Mouse (Mus musculus): ENCODE measurements around the gene Cdk5rap3. TPM values are rescaled to one million over a fixed set of nuclear protein-coding genes. Genes with fewer than 3 reads are reported as not detected.

Gene Cdk5rap3
- total and polyA plus RNA-seq, 2 experiments from 2014 or later, result 23.6 to 45.1 TPM

- peak; percentile 98 for ATAC-seq (ENCODE audit: insufficient read depth, low read depth)
- peak within 1 kb of the TSS; percentile 62 for H3K4me3 ChIP-seq (ENCODE audit: low read depth, low read length)
- H3K4me2 ChIP-seq (ENCODE audit: low read depth, low read length), result peak within 1 kb of the TSS; percentile 96
- H3K27ac ChIP-seq (ENCODE audit: low read depth), result peak within 1 kb of the TSS; percentile 5
- TF ChIP-seq CTCF (IDR thresholded peaks at IDR 0.05; ENCODE audit: low read depth) (no peak), EP300 (IDR thresholded peaks at IDR 0.05; ENCODE audit: low read depth) (no peak)
- H3K4me1 ChIP-seq (ENCODE audit: control insufficient read depth, insufficient read depth), result peaks cover 12% of the 10 kb centered on the region
- no peaks in the 10 kb centered on the region for H3K36me3 ChIP-seq (replicated peaks; ENCODE audit: control insufficient read depth, insufficient read depth, low read length)
- under 1% methylated on average over 29 of the region's 29 CpGs for WGBS
- peak; percentile 96 for DNase-seq (ENCODE audit: low spot score)
- H3K9me3 ChIP-seq (replicated peaks; ENCODE audit: control insufficient read depth, low read length), result no peaks in the 10 kb centered on the region
- H3K9ac ChIP-seq (replicated peaks; ENCODE audit: low read depth, low read length), result peak within 1 kb of the TSS; percentile 68
- H3K27me3 ChIP-seq (ENCODE audit: control insufficient read depth, insufficient read depth, low read length), result no peaks in the 10 kb centered on the region
These were observed 27.5 kb upstream of the Cdk5rap3 start, which contains the start of gene Pnpo for GRCm38 (mm10) chr11:96943746-96944304. TSS of gene Pnpo (minus strand) at chr11:96943986.

- H3K27ac ChIP-seq (ENCODE audit: low read depth), result no peak overlapping the region
- ATAC-seq (ENCODE audit: insufficient read depth, low read depth) (no peak), DNase-seq (ENCODE audit: low spot score) (no peak)
- H3K4me3 ChIP-seq (ENCODE audit: low read depth, low read length), result no peak overlapping the region
- no peak overlapping the region for H3K9ac ChIP-seq (replicated peaks; ENCODE audit: low read depth, low read length)
- H3K36me3 ChIP-seq (replicated peaks; ENCODE audit: control insufficient read depth, insufficient read depth, low read length), result no peaks in the 10 kb centered on the region
- H3K9me3 ChIP-seq (replicated peaks; ENCODE audit: control insufficient read depth, low read length), result no peaks in the 10 kb centered on the region
- H3K4me2 ChIP-seq (ENCODE audit: low read depth, low read length), result no peak overlapping the region
- H3K4me1 ChIP-seq (ENCODE audit: control insufficient read depth, insufficient read depth), result peaks cover 12% of the 10 kb centered on the region
- TF ChIP-seq CTCF (IDR thresholded peaks at IDR 0.05; ENCODE audit: low read depth), result no peak
- TF ChIP-seq EP300 (IDR thresholded peaks at IDR 0.05; ENCODE audit: low read depth), result no peak
- no peaks in the 10 kb centered on the region for H3K27me3 ChIP-seq (ENCODE audit: control insufficient read depth, insufficient read depth, low read length)
- WGBS, result 75% methylated on average over 6 of the region's 6 CpGs
These were observed 25.8 kb upstream of the Cdk5rap3 start for GRCm38 (mm10) chr11:96941989-96942590.

- Histone ChIP-seq H3K27me3 (ENCODE audit: control insufficient read depth, insufficient read depth, low read length) (no peaks in the 10 kb centered on the region), H3K36me3 (replicated peaks; ENCODE audit: control insufficient read depth, insufficient read depth, low read length) (no peaks in the 10 kb centered on the region), H3K4me3 (ENCODE audit: low read depth, low read length) (no peak overlapping the region), H3K4me1 (ENCODE audit: control insufficient read depth, insufficient read depth) (peaks cover 12% of the 10 kb centered on the region), H3K27ac (ENCODE audit: low read depth) (no peak overlapping the region), H3K9ac (replicated peaks; ENCODE audit: low read depth, low read length) (no peak overlapping the region), H3K9me3 (replicated peaks; ENCODE audit: control insufficient read depth, low read length) (no peaks in the 10 kb centered on the region), H3K4me2 (ENCODE audit: low read depth, low read length) (no peak overlapping the region)
- DNase-seq (ENCODE audit: low spot score) (no peak), ATAC-seq (ENCODE audit: insufficient read depth, low read depth) (no peak)
- TF ChIP-seq EP300 (IDR thresholded peaks at IDR 0.05; ENCODE audit: low read depth) (no peak), CTCF (IDR thresholded peaks at IDR 0.05; ENCODE audit: low read depth) (no peak)
- 72% methylated on average over 16 of the region's 16 CpGs for WGBS
These were observed 24.5 kb upstream of the Cdk5rap3 start for GRCm38 (mm10) chr11:96940578-96941465.

GRCm38 (mm10) chr11:96938426-96938800 lies 22.1 kb upstream of the Cdk5rap3 start:
- Histone ChIP-seq H3K27me3 (ENCODE audit: control insufficient read depth, insufficient read depth, low read length) (no peaks in the 10 kb centered on the region), H3K9me3 (replicated peaks; ENCODE audit: control insufficient read depth, low read length) (no peaks in the 10 kb centered on the region), H3K9ac (replicated peaks; ENCODE audit: low read depth, low read length) (no peak overlapping the region), H3K4me3 (ENCODE audit: low read depth, low read length) (no peak overlapping the region), H3K4me1 (ENCODE audit: control insufficient read depth, insufficient read depth) (peaks cover 2% of the 10 kb centered on the region; the same call in 1 of the 2 replicates), H3K27ac (ENCODE audit: low read depth) (no peak overlapping the region), H3K4me2 (ENCODE audit: low read depth, low read length) (no peak overlapping the region), H3K36me3 (replicated peaks; ENCODE audit: control insufficient read depth, insufficient read depth, low read length) (no peaks in the 10 kb centered on the region)
- ATAC-seq (ENCODE audit: insufficient read depth, low read depth), result no peak
- DNase-seq (ENCODE audit: low spot score), result no peak
- 75% methylated on average over 6 of the region's 6 CpGs for WGBS
- TF ChIP-seq CTCF (IDR thresholded peaks at IDR 0.05; ENCODE audit: low read depth), result no peak
- no peak for TF ChIP-seq EP300 (IDR thresholded peaks at IDR 0.05; ENCODE audit: low read depth)

GRCm38 (mm10) chr11:96937549-96938425 lies 21.5 kb upstream of the Cdk5rap3 start:
- no peak overlapping the region for H3K4me3 ChIP-seq (ENCODE audit: low read depth, low read length)
- peak; percentile 37; the same call in 1 of the 2 replicates for ATAC-seq (ENCODE audit: insufficient read depth, low read depth)

More at GRCm38 (mm10) chr11:96937549-96938425, 21.5 kb upstream of the Cdk5rap3 start:
- peak; percentile 47 for DNase-seq (ENCODE audit: low spot score)
- H3K4me1 ChIP-seq (ENCODE audit: control insufficient read depth, insufficient read depth), result no peaks in the 10 kb centered on the region
- H3K27ac ChIP-seq (ENCODE audit: low read depth), result no peak overlapping the region
- TF ChIP-seq EP300 (IDR thresholded peaks at IDR 0.05; ENCODE audit: low read depth), result no peak
- TF ChIP-seq CTCF (IDR thresholded peaks at IDR 0.05; ENCODE audit: low read depth), result peak; percentile 69
- H3K27me3 ChIP-seq (ENCODE audit: control insufficient read depth, insufficient read depth, low read length), result no peaks in the 10 kb centered on the region
- WGBS, result 44% methylated on average over 10 of the region's 10 CpGs
- H3K9ac ChIP-seq (replicated peaks; ENCODE audit: low read depth, low read length), result no peak overlapping the region
- H3K9me3 ChIP-seq (replicated peaks; ENCODE audit: control insufficient read depth, low read length), result no peaks in the 10 kb centered on the region
- H3K36me3 ChIP-seq (replicated peaks; ENCODE audit: control insufficient read depth, insufficient read depth, low read length), result no peaks in the 10 kb centered on the region
- no peak overlapping the region for H3K4me2 ChIP-seq (ENCODE audit: low read depth, low read length)
